Mouse (Mus musculus): Measurements from ENCODE around the gene Asb9.

The Asb9 gene

DNA sequence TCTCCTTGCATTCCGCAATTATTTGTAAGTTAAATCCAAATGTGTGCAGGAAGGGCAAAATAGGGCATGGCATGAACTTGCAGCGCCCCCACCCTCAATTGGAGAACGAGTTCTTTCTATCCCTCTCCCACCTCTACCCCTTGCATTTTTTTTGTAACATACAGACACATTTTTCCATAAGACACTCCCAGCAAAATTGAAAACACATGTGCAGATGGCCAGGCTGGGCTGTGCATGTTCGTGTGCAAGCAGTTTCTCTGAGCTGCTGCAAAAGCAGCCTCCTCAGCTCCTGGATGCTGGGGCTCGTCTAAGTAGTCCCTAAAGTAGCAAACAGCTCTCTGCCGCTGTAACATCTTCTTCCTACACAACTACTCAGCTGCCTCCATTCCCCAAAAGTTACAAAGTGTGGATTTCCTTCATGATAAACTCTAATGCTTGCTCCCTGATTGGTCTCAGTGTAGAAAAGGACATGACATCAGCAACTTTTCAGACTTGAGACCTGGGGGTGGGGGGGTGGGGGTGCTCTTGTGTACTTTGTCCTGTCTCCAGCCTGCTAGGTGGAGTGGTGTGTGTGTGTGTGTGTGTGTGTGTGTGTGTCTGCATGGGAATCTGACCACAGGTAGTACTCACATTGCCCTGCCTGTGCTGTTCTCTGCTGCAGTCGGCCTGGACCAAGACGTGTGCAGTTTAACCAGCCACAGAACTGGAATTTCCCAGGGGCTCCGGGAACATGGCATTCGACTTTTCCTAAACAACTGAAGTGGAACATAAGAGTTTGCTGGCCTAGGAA lies at the start of gene Asb9:
Gene Asb9, plus strand, starts transcription at position 619 of the 790 bp plus-strand sequence.
- DNase-seq (ENCODE audit: low spot score in 2 of 2), result no peak

DNA sequence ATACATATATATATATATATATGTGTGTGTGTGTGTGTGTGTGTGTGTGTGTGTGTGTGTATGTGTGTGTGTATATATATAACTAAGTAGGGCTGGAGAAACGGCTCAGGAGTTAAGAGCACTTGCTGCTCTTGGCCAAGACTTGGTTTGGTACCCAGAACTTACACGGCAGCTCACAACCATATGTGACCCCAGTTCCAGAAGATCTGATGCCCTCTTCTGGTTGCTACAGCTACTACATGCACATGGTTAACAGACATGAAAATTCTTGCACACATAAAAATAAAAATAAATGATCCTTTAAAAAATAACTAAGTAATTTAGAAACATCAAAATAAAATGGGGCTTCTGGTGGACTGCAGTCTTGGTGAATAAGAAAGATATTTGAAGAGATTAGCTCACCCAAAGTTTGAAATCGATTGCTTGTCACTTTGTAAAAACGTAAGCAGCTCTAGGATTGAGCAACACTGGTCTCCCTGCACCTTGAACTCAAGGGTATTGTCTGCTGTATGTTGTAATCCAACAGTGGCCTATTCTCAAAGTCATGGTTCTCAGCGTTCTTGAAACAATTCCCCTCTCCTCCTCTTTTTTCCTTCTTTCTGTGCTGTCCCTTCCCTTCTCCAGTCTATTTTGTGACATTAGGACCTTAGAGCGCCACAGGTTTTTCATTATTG lies 46.8 kb upstream of the Asb9 start:
- no peak for DNase-seq (ENCODE audit: low spot score in 2 of 2)

DNA sequence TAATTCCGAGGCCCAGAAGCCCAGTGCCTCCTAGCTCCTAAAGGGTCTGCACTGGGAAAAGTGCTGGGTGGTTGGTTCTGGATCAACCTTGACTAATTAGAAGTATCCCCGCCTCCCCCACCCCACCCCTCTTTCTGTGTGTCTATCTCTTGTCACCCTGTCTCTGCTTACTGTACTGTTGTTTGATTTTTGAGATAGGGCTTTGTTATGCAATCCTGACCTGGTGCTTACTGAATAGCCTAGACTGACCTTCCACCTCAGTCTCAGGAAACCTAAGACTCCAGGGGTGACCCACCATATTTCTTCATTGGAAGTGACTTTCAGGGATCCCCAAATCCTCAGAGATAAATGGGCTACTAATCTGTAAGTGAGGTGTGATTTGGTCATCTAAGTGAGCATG lies 3.9 kb upstream of the Asb9 start:
- no peak for DNase-seq (ENCODE audit: low spot score in 2 of 2)

DNA sequence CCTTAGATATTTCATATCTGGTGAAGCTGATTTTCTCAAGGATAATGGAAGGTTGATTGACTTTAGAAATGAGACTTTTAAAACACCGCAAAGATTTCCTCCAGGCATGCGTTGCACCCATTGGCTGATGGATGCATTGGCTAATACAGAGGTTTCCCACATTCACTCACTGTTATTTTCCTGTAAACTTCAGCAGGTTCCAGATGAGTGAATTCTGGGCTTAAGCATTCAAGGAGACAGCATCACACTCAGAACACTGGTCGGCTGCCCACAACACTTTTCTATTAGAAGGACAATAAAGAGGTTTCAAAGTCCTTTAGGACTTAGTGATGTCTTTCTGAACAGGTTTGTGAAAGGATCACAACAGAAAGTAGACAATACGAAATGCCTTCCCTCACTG lies 941 bp downstream of the Asb9 start:
- no peak for DNase-seq (ENCODE audit: low spot score in 2 of 2)

DNA sequence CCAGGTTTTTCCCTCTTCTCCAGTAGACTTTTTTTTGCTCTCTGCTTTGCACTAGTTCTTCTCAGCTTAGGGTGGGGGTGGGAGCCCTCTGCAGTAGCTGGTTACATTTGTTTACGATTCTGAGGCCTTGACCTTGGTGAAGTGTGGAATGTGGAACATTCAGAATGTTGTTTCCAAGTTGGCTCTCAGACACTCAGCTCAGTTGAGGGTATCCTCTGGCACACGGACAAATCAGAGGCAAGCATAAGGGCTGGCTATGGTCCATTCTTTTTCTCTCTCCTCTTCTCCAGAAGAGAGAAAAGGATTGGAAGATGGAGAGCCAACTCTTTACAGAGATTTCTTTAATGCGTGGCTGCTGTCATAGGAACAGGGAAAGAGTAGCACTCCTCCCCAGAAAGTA lies 2.6 kb downstream of the Asb9 start:
- DNase-seq (ENCODE audit: low spot score in 2 of 2), result no peak

DNA sequence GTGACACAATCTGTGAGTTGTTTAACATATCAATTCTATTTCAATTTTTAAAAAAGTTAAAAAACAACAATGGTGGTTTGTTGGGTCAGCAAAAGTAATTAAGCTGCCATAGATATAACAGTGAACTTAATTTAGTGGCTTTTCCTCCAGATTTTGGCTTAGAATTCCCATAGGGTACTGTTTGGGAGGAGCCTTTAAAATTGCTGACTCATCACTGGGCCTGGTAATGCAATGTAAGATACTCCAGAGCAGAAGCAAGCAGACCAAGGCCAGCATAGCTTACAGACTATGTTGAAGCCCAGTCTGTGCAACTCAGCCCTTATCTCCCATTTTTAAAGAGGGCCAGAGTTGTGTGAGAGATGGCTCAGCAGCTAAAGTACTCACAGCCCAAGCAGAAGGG lies 16.0 kb downstream of the Asb9 start:
- no peak for DNase-seq (ENCODE audit: low spot score in 2 of 2)

DNA sequence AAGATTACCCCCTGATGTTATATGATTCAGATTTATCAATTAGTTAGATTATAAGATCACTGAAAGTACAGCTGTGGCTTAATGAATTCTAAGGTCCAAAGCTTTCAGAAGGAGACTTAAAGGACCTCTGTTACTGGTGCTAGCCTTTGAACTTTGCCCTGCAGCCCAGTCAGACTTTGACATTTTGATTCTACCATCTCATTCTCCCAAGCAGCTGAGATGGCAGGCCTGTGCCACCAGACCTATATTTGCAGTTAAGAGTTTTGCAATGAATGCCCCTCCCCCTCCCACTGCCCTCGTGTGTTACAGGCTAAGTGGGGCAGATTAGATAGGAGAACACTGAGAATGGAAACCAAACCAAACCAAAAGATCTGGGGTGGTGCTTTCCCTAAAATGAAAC lies 20.4 kb downstream of the Asb9 start:
- no peak for DNase-seq (ENCODE audit: low spot score in 2 of 2)

DNA sequence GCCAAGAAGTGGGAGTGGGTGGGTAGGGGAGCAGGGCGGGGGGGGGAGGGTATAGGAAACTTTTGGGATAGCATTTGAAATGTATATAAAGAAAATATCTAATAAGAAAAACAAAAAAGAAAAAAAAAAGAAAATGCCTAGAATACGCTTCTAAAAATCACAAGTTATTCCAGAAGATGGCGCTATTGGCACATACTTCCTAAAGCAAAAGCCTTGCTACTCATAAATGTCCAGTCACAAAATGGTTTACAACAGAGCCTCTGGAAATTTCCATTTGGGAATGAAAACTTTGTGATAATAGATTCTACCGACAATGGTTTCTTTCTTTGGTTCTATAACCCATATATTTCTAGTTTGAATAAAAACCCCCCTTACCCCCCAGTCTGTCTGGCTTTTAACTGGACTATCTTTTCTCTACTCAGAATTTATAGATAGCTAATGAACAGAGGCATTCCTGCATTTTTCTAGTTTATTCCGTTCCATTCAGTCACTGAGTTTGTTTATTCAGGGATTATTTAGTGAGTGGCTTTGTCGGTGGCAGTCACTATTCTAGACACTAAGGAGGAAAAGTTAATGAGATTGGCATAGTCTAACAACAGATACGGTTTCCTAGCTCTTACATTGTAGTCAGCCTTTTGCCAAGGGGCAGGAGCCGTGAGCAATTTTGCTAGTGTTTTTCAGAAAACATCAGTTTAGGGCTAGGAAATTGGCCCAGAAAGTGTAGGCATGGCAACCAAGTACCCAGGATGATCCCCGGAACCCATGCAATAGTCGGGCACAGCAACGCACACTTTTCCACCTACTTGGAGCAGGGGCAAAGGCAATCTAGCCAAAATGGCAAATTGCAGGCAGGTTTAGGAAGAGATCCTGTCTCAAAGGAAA lies 35.5 kb downstream of the Asb9 start:
- DNase-seq (ENCODE audit: low spot score in 2 of 2), result peak; percentile 2 to 13

DNA sequence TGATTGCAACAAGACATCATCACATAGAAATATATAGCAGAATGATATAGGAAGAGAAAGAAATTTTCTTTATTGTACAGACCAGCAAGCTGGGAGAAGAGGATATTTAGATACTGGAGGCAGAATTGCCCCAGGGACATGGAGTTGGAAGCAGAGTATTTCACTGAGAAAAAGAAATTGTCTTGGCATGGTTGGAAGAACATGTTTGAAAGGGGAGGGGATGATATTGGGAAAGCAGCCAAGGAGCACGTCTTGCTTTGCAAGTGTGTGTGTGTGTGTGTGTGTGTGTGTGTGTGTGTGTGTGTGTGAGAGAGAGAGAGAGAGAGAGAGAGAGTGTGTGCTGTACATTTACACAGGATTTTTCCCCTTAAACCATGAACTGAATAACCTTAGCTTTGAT lies 64.1 kb downstream of the Asb9 start:
- DNase-seq (ENCODE audit: low spot score in 2 of 2), result no peak

DNA sequence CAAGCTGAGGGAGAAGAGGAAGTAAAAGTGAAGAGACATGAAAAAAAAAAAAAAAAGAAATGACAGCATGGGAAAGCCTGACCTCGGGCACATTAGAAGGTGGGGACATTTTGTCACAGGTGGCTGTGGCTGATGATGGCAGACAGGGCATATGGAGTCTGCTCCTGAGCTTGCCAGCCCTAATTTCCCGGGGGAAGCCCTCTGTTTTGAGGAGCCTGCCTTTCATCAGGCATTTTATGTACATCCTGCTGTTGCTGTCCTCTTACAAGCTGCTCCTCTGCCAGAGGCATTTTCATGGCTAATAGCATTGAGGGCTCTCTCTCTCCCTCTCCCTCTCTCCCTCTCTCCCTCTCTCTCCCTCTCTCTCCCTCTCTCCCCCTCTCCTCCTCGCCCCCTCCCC lies 70.8 kb downstream of the Asb9 start:
- DNase-seq (ENCODE audit: low spot score in 2 of 2), result no peak
